Mouse (Mus musculus): ENCODE measurements at regions not wholly inside any gene's neighbourhood (a gene's known extent, or its start where the extent isn't known, plus 50 kb on each side); places are given as distances from the start of the nearest gene placed in this dataset.

GRCm38 (mm10) chr4:106190248-106190647, 125.8 kb upstream of the Usp24 start:
- no peak for TF ChIP-seq CTCF (IDR thresholded peaks at IDR 0.05; ENCODE audit: control insufficient read depth, insufficient read depth, low read length)
- TF ChIP-seq POLR2A (IDR thresholded peaks at IDR 0.05; ENCODE audit: borderline replicate concordance, control insufficient read depth, low read depth, low read length): no peak
